Mouse (Mus musculus): ENCODE measurements around the gene Rps19bp1.

GRCm38 (mm10) chr15:80303779-80304178 is 39.7 kb upstream of the Rps19bp1 start:
- no peak for TF ChIP-seq CTCF (IDR thresholded peaks at IDR 0.05)
- TF ChIP-seq EP300 (IDR thresholded peaks at IDR 0.05): no peak
